Mouse (Mus musculus): ENCODE measurements at regions not wholly inside any gene's neighbourhood (a gene's known extent, or its start where the extent isn't known, plus 50 kb on each side); places are given as distances from the start of the nearest gene placed in this dataset.

GRCm38 (mm10) chr4:48871105-48871504 is 188.0 kb upstream of the Plppr1 start:
- no peak for TF ChIP-seq NRF1 (IDR thresholded peaks at IDR 0.05; ENCODE audit: low read depth, low read length)
- TF ChIP-seq SIN3A (IDR thresholded peaks at IDR 0.05; ENCODE audit: low read length), result no peak
- no peak for TF ChIP-seq KAT2A (IDR thresholded peaks at IDR 0.05; ENCODE audit: insufficient replicate concordance, low read length)
- TF ChIP-seq POLR2AphosphoS2 (IDR thresholded peaks at IDR 0.05; ENCODE audit: low read depth, low read length), result no peak
- no peak for TF ChIP-seq HCFC1 (IDR thresholded peaks at IDR 0.05; ENCODE audit: low read depth, low read length)
- TF ChIP-seq UBTF (IDR thresholded peaks at IDR 0.05; ENCODE audit: low read depth, low read length), result no peak
- TF ChIP-seq MAX (IDR thresholded peaks at IDR 0.05; ENCODE audit: low read length), result no peak
- no peak for TF ChIP-seq ELF1 (IDR thresholded peaks at IDR 0.05; ENCODE audit: low read depth, low read length)
- no peak overlapping the region for H3K27ac ChIP-seq (ENCODE audit: insufficient read depth, low read depth)
- no peaks in the 10 kb centered on the region for H3K4me1 ChIP-seq (ENCODE audit: control insufficient read depth in 1 of 2, insufficient read depth in 2 of 2)
- no peaks in the 10 kb centered on the region for H3K79me2 ChIP-seq (replicated peaks; ENCODE audit: control insufficient read depth, extremely low read depth, insufficient read depth, poor library complexity, severe bottlenecking)
- no peak for DNase-seq (ENCODE audit: extremely low read depth)
- no peaks in the 10 kb centered on the region for H3K9me3 ChIP-seq (replicated peaks; ENCODE audit: low read length)
- dilution Hi-C loops (cut with MboI; ENCODE audit: extremely low pct_ligation_motif_present, extremely low pct_unique_long_range_greater_than_20kb, low sequenced_read_pairs), result no loop called here
- in situ Hi-C loops (cut with MboI; ENCODE audit: low pct_ligation_motif_present, low pct_unique_long_range_greater_than_20kb, low sequenced_read_pairs), result no loop called here
- no peaks in the 10 kb centered on the region for H3K36me3 ChIP-seq (replicated peaks in 1 of 2; ENCODE audit: control insufficient read depth in 1 of 2, insufficient read depth in 1 of 2, low read length in 1 of 2)
- H3K27me3 ChIP-seq (replicated peaks), result no peaks in the 10 kb centered on the region
- no peak overlapping the region for H3K4me3 ChIP-seq (replicated peaks in 1 of 3; ENCODE audit: low read depth in 2 of 3, low read length in 2 of 3, poor library complexity in 1 of 3)
- H3K4me2 ChIP-seq (ENCODE audit: insufficient read depth, low read depth, poor library complexity, severe bottlenecking), result no peak overlapping the region
- H3K9ac ChIP-seq (ENCODE audit: insufficient read depth, low read depth), result no peak overlapping the region

- in situ Hi-C loops (cut with MboI; ENCODE audit: low pct_ligation_motif_present, low pct_unique_long_range_greater_than_20kb, low sequenced_read_pairs) (no loop called here), dilution Hi-C loops (cut with MboI; ENCODE audit: extremely low pct_ligation_motif_present, extremely low pct_unique_long_range_greater_than_20kb, low sequenced_read_pairs) (no loop called here)
- no peak overlapping the region for H3K27ac ChIP-seq (ENCODE audit: insufficient read depth, low read depth)
- H3K36me3 ChIP-seq (replicated peaks in 1 of 2; ENCODE audit: control insufficient read depth in 1 of 2, insufficient read depth in 1 of 2, low read length in 1 of 2), result no peaks in the 10 kb centered on the region
- no peaks in the 10 kb centered on the region for H3K9me3 ChIP-seq (replicated peaks; ENCODE audit: low read length)
- no peaks in the 10 kb centered on the region for H3K27me3 ChIP-seq (replicated peaks)
- no peaks in the 10 kb centered on the region for H3K79me2 ChIP-seq (replicated peaks; ENCODE audit: control insufficient read depth, extremely low read depth, insufficient read depth, poor library complexity, severe bottlenecking)
- H3K4me2 ChIP-seq (ENCODE audit: insufficient read depth, low read depth, poor library complexity, severe bottlenecking), result no peak overlapping the region
- no peak overlapping the region for H3K4me3 ChIP-seq (replicated peaks in 1 of 3; ENCODE audit: low read depth in 2 of 3, low read length in 2 of 3, poor library complexity in 1 of 3)
- DNase-seq (ENCODE audit: extremely low read depth), result no peak
- H3K4me1 ChIP-seq (ENCODE audit: control insufficient read depth in 1 of 2, insufficient read depth in 2 of 2), result no peaks in the 10 kb centered on the region
- H3K9ac ChIP-seq (ENCODE audit: insufficient read depth, low read depth), result no peak overlapping the region
- TF ChIP-seq BHLHE40 (IDR thresholded peaks at IDR 0.05; ENCODE audit: low read depth, low read length), result no peak
- TF ChIP-seq SIN3A (IDR thresholded peaks at IDR 0.05; ENCODE audit: low read length), result no peak
- TF ChIP-seq ZMIZ1 (IDR thresholded peaks at IDR 0.05; ENCODE audit: low read depth, low read length), result no peak
- no peak for TF ChIP-seq UBTF (IDR thresholded peaks at IDR 0.05; ENCODE audit: low read depth, low read length)
- no peak for TF ChIP-seq RAD21 (IDR thresholded peaks at IDR 0.05; ENCODE audit: low read depth, low read length)
- TF ChIP-seq GABPA (IDR thresholded peaks at IDR 0.05; ENCODE audit: insufficient replicate concordance, low read depth, low read length), result no peak
Observed at GRCm38 (mm10) chr4:48889074-48889592, 169.9 kb upstream of the Plppr1 start.

- H3K36me3 ChIP-seq (replicated peaks in 1 of 2; ENCODE audit: control insufficient read depth in 1 of 2, insufficient read depth in 1 of 2, low read length in 1 of 2), result no peaks in the 10 kb centered on the region
- H3K4me2 ChIP-seq (ENCODE audit: insufficient read depth, low read depth, poor library complexity, severe bottlenecking), result no peak overlapping the region
- no peak overlapping the region for H3K9ac ChIP-seq (ENCODE audit: insufficient read depth, low read depth)
- dilution Hi-C loops (cut with MboI; ENCODE audit: extremely low pct_ligation_motif_present, extremely low pct_unique_long_range_greater_than_20kb, low sequenced_read_pairs), result no loop called here
- no peaks in the 10 kb centered on the region for H3K9me3 ChIP-seq (replicated peaks; ENCODE audit: low read length)
- H3K4me3 ChIP-seq (replicated peaks in 1 of 3; ENCODE audit: low read depth in 2 of 3, low read length in 2 of 3, poor library complexity in 1 of 3), result no peak overlapping the region
- H3K27ac ChIP-seq (ENCODE audit: insufficient read depth, low read depth), result no peak overlapping the region
- no peak for DNase-seq (ENCODE audit: extremely low read depth)
- no peaks in the 10 kb centered on the region for H3K4me1 ChIP-seq (ENCODE audit: control insufficient read depth in 1 of 2, insufficient read depth in 2 of 2)
- in situ Hi-C loops (cut with MboI; ENCODE audit: low pct_ligation_motif_present, low pct_unique_long_range_greater_than_20kb, low sequenced_read_pairs), result no loop called here
- no peaks in the 10 kb centered on the region for H3K79me2 ChIP-seq (replicated peaks; ENCODE audit: control insufficient read depth, extremely low read depth, insufficient read depth, poor library complexity, severe bottlenecking)
- TF ChIP-seq MXI1 (IDR thresholded peaks at IDR 0.05; ENCODE audit: low read depth, low read length) (no peak), ZNF384 (IDR thresholded peaks at IDR 0.05; ENCODE audit: low read depth, low read length) (no peak), PAX5 (IDR thresholded peaks at IDR 0.05; ENCODE audit: low read length) (no peak), CHD1 (IDR thresholded peaks at IDR 0.05; ENCODE audit: low read depth, low read length) (no peak), E2F4 (IDR thresholded peaks at IDR 0.05; ENCODE audit: insufficient replicate concordance, low read depth, low read length) (no peak), RAD21 (IDR thresholded peaks at IDR 0.05; ENCODE audit: low read depth, low read length) (no peak), ZMIZ1 (IDR thresholded peaks at IDR 0.05; ENCODE audit: low read depth, low read length) (no peak), UBTF (IDR thresholded peaks at IDR 0.05; ENCODE audit: low read depth, low read length) (no peak), SMC3 (IDR thresholded peaks at IDR 0.05; ENCODE audit: low read depth, low read length) (no peak), JUND (conservative IDR thresholded peaks at IDR 0.05; ENCODE audit: low read depth, low read length) (no peak)
- H3K27me3 ChIP-seq (replicated peaks), result no peaks in the 10 kb centered on the region
Observed at GRCm38 (mm10) chr4:48904551-48904950, 154.5 kb upstream of the Plppr1 start.
